Mouse (Mus musculus) olfactory bulb, adult 2 months (tissue): ENCODE measurements around the gene Htr3b. TPM values are rescaled to one million over a fixed set of nuclear protein-coding genes. Genes with fewer than 3 reads are reported as not detected.

Source experiments
- H3K27ac ChIP-seq: fragments of 200-500 bp; 2 replicates; pipeline ENCODE4 v1.5.1; 2012; ENCODE audit warnings: low read depth, low read length; ENCODE audit not compliant: insufficient read depth
- H3K4me1 ChIP-seq: fragments of 200-500 bp; 2 replicates; pipeline ENCODE4 v1.6.1; 2012; ENCODE audit warnings: low read length; ENCODE audit not compliant: control insufficient read depth, insufficient read depth
- H3K4me3 ChIP-seq: fragments of 200-500 bp; 2 replicates; pipeline ENCODE4 v1.5.1; 2012; ENCODE audit warnings: mild to moderate bottlenecking, low read depth, low read length, moderate library complexity; ENCODE audit not compliant: insufficient read depth
- CTCF ChIP-seq: fragments of 200-500 bp; IDR thresholded peaks from 2 replicates; pipeline ENCODE4 v1.5.1; 2012; ENCODE audit warnings: low read depth, mild to moderate bottlenecking, low read length, moderate library complexity; ENCODE audit not compliant: insufficient read depth
- POLR2A ChIP-seq: fragments of 200-500 bp; IDR thresholded peaks from 2 replicates; pipeline ENCODE4 v1.6.1; 2012; ENCODE audit warnings: mild to moderate bottlenecking, low read depth, low read length, moderate library complexity; ENCODE audit not compliant: insufficient read depth
- WGBS: fragments of 180-500 bp; shearing (Covaris S2); methylation state at CpG from one replicate; pipeline ENCODE4 v1.1.7; 2018; 5-methylcytosine and 5-hydroxymethylcytosine counted together
- polyA plus RNA-seq: library from polyadenylated mRNA; stranded (reverse); fragments of >200 nt; gene quantifications from 2 replicates; pipeline ENCODE4 v1.2.4, GENCODE M21; 2012; ENCODE audit warnings: low replicate concordance; ENCODE audit not compliant: missing spikeins, insufficient read depth, insufficient read length

Gene Htr3b
- polyA plus RNA-seq, 1 experiment, result not detected

DNA sequence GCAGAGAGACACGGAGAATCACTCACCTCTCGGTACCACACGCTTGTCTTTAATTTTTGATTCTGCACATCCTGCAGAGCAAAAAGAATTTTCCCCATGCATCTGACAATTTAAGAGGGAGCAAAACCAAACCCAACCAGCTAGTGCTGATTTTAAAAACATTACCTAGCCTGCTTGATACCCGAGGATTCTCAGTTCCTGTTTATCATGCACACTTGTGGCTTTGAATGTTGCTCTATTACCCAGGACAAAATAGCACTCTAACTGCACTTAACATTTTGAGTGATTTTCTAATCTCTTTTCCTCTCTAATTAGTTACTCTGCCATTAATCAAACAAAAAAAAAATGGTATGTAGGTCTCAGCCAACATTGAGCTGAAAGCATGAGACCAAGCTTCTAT is 17.2 kb downstream of the Htr3b start:
- Histone ChIP-seq H3K4me3 (no peak overlapping the region), H3K4me1 (no peaks in the 10 kb centered on the region; the same call in 1 of the 2 replicates), H3K27ac (no peak overlapping the region)
- WGBS, result 94% methylated on average over 4 of the region's 4 CpGs
- no peak for TF ChIP-seq CTCF
- TF ChIP-seq POLR2A, result no peak

DNA sequence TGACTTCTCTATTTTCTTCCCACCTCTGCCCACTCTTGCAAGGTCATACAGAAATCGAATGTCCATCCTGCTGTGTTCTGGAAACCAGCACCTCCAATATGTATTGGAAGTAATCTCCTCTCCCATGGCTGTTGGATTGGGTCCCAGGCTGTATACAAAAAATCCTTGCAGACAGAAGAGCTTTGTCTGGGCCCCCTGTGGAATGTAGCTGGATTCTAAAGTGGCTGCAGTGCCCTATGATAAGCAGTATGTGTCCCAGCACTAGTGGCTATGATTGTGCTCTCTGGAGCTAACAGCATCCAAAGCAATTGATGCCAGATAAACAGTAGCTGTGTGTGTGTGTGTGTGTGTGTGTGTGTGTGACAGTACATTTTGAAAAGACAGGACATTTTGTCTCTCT is 22.4 kb downstream of the Htr3b start:
- 49% methylated on average over 1 of the region's 1 CpGs for WGBS
- H3K4me3 ChIP-seq, result no peak overlapping the region
- no peak overlapping the region for H3K27ac ChIP-seq
- no peaks in the 10 kb centered on the region for H3K4me1 ChIP-seq
- TF ChIP-seq CTCF (no peak), POLR2A (no peak)

GRCm38 (mm10) chr9:48929436-48929835 is 35.4 kb downstream of the Htr3b start:
- H3K27ac ChIP-seq, result no peak overlapping the region
- peaks cover 3% of the 10 kb centered on the region; the same call in 1 of the 2 replicates for H3K4me1 ChIP-seq
- 72% methylated on average over 5 of the region's 5 CpGs for WGBS
- H3K4me3 ChIP-seq, result no peak overlapping the region
- TF ChIP-seq POLR2A (no peak), CTCF (no peak)

DNA sequence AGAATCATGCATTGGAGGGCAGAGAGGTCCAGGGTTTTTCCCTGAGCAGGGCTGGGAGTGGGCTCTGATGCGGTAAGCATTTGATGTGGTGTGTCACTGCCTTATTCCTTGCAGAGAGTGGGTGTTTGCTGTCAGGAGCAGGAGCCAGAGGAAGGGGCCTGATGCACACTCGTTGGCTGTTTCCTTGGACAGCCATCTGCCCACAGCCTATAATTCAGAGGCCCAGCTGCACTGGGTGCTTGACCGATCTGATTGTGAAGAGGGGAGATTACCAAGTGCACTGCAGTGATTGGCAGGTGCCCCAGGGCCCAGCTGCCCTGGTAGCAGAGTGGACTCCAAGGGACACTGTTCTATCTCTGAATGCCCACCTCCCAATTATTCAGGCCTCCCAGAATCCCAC is 36.0 kb downstream of the Htr3b start:
- Histone ChIP-seq H3K4me1 (peaks cover 3% of the 10 kb centered on the region; the same call in 1 of the 2 replicates), H3K27ac (no peak overlapping the region), H3K4me3 (no peak overlapping the region)
- TF ChIP-seq CTCF, result no peak
- TF ChIP-seq POLR2A, result no peak
- WGBS, result 49% methylated on average over 3 of the region's 3 CpGs

DNA sequence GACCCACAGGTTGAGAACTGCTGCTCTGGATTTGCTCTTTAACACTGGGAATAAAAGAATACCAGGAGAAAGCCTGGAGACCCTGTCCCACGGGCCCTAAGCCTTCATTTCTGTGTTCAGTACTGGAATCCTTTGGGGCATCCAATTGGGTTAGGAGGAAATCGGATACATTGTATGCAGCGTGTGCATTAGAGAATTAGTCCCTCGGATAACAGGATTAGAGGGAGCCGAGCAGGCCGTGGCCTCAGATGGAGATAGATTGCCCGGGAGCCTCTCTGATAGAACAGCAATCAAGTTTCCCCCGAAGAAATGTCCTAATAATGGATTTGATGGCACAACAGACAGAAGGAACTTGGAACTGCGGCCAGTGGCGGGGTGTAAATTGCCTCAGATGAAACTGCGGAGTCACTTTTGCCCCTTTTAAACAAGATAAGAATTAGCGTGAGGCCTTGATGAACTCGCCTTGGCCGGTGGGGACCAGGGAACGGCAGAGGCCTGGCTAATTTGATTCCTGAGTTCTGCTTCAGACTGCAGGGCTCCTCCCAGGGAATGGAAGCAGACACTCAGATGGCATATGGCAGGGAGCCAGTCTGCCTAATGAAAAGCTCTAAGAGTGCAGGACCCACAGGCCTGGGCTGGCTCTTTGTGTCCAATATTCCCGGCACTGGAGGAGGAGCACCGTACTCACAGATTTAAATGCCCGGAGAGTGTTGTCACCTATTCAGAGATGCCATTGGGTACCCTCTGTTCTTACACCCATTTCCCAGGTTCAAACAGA is 48.6 kb downstream of the Htr3b start:
- H3K4me3 ChIP-seq, result no peak overlapping the region
- no peak for TF ChIP-seq POLR2A
- TF ChIP-seq CTCF, result no peak
- H3K4me1 ChIP-seq, result peaks cover under 1% of the 10 kb centered on the region; the same call in 1 of the 2 replicates
- 70% methylated on average over 18 of the region's 18 CpGs for WGBS
- no peak overlapping the region for H3K27ac ChIP-seq

- H3K4me1 ChIP-seq, result peaks cover 7% of the 10 kb centered on the region
- TF ChIP-seq CTCF (no peak), POLR2A (no peak)
- H3K4me3 ChIP-seq, result no peak within 1 kb of the TSS
- H3K27ac ChIP-seq, result no peak within 1 kb of the TSS
- 18% methylated on average over 9 of the region's 9 CpGs for WGBS
Measured at GRCm38 (mm10) chr9:48910885-48911537, 53.8 kb downstream of the Htr3b start, which contains the start of gene Htr3a. Gene Htr3a (minus strand): TSS chr9:48911099.

- TF ChIP-seq POLR2A (no peak), CTCF (no peak)
- 96% methylated on average over 5 of the region's 5 CpGs for WGBS
- no peak overlapping the region for H3K27ac ChIP-seq
- no peak overlapping the region for H3K4me3 ChIP-seq
- H3K4me1 ChIP-seq, result no peaks in the 10 kb centered on the region
Measured at GRCm38 (mm10) chr9:48904421-48904820, 60.4 kb downstream of the Htr3b start.

GRCm38 (mm10) chr9:48903766-48904165 is 61.0 kb downstream of the Htr3b start:
- 74% methylated on average over 2 of the region's 2 CpGs for WGBS
- no peak overlapping the region for H3K4me3 ChIP-seq
- H3K27ac ChIP-seq, result no peak overlapping the region
- no peaks in the 10 kb centered on the region for H3K4me1 ChIP-seq
- TF ChIP-seq CTCF (no peak), POLR2A (no peak)

DNA sequence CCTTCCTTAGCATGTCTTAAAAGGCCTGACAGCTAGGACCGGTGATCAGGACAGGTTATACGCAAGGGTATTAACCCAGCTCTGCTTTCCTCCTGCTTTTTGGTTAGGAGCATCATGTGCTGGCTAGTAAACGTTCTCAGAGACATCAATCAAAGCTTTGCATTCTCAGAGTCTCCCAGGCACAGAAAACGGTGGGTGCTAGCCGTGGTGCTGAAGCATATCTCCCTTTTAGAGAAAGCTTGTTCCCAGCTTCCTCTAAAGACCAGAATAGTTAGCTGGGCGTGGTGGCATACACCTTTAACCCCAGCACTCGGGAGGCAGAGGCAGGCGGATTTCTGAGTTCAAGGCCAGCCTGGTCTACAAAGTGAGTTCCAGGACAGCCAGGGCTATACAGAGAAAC is 66.2 kb downstream of the Htr3b start:
- peaks cover 9% of the 10 kb centered on the region for H3K4me1 ChIP-seq
- TF ChIP-seq CTCF (no peak), POLR2A (no peak)
- WGBS, result 70% methylated on average over 8 of the region's 8 CpGs
- no peak overlapping the region for H3K4me3 ChIP-seq
- no peak overlapping the region for H3K27ac ChIP-seq
